Mouse (Mus musculus): ENCODE data around the gene Gm14151. TPM values are rescaled to one million over a fixed set of nuclear protein-coding genes. Genes with fewer than 3 reads are reported as not detected.
"Not testable (repeated sequence)": the region's sequence is repeated elsewhere in the genome, so short reads cannot be mapped to it uniquely, and the experiment has no call there.

The Gm14151 gene
- total RNA-seq (2022): not detected

DNA sequence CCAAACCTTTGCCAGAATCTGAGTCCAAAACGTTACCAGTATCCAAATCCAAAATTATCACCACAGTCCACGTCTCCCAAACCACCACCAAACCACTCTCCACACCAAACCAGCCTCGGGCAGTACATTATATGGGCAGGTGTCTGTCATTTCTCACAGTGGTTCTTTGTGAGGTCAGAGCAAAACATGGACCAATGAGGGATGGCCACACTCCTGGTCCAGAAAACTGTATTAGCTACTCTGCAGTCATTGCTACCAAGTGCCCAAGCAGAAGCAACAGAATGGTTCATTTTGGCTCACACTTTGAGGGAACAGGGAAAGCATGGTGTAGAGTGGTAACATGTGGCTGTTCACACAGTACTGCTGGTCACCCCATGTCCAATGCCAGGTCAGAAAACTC is at the start of gene Gm14151:
Gm14151 (minus strand) TSS at position 101 of the 400 bp plus-strand sequence.
- not testable (repeated sequence) for DNase-seq (ENCODE audit: low spot score in 2 of 2)

- DNase-seq (ENCODE audit: low spot score in 2 of 2): not testable (repeated sequence)
These were observed 5.8 kb upstream of the Gm14151 start, which contains the start of gene Gm14147 for GRCm38 (mm10) chr2:151097945-151098344. Gene Gm14147 (plus strand): TSS chr2:151098245.

GRCm38 (mm10) chr2:151056637-151057036 is 35.5 kb downstream of the Gm14151 start:
- no peak for DNase-seq (ENCODE audit: low spot score in 2 of 2)

GRCm38 (mm10) chr2:151040411-151040810 is 51.7 kb downstream of the Gm14151 start:
- DNase-seq (ENCODE audit: low spot score in 2 of 2): no peak

DNA sequence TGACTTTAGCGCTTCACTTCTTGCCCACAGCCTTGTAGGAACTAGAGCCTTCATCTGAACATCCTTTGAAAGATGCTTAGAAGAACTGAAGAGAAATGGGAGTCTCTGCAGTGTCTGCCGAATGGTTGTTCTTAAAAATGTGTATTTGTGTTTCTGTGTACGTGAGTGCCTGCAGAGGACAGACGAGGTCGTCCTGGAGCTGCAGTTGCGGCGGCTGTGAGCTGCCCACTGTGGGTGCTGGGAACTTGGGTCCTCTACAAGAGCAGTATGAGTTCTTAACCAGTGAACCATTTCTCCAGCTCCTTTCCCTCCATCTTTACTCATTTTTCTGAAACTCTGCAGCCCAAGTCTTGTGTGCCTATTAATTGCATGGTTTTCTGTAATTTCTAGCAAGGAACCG is 52.4 kb downstream of the Gm14151 start:
- DNase-seq (ENCODE audit: low spot score in 2 of 2): no peak

DNA sequence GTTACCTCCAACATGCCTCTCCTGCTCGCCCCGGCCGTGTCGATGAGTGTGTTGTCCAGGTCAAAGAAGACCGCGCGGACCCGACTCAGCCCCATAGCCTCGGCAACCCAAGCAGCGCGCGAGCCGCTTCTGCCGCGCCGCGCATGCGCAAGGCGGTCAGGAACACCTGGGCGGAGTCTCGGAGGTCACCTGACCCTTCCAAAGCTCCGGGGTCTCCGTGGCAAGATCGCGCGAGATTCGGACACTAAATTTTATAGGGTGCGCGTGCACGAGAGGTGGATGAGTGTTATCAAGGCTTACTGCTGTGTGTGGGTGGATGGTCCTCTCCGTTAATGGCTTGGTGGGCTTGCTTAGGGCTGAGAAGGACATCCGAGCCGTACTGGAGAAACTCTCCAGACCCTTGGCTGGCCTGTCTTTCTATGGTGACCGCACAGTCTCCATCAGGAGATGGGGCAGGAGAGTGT is 52.9 kb downstream of the Gm14151 start, which contains the start of the genes Ninl and Nanp:
Ninl (minus strand) TSS at position 151 of the 464 bp plus-strand sequence.
Nanp (minus strand) TSS at position 167 of the 464 bp plus-strand sequence.
- peak; percentile 82 to 93 for DNase-seq (ENCODE audit: low spot score in 2 of 2)

DNA sequence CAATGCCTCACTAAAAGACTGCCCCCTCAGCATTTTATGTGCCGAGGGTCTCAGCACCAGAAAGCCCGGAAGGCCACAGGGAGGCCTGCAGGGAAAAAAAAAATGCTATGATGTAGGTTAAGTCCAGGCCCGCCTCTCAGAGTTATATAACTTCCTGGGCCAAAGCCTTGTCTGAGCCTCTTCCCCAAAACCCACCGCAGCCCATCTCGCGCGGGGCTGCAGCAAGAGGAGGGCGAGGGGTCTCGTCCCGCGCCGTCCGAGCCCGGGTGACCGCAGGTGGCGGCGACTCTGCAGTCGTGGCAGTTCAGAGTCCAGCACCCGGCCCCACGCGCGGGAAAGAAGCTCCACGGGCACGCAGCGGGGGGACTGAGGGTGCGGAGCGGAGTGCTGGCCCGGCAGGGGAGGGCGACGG is 53.3 kb downstream of the Gm14151 start:
- no peak for DNase-seq (ENCODE audit: low spot score in 2 of 2)

GRCm38 (mm10) chr2:151037876-151038552 is 54.1 kb downstream of the Gm14151 start:
- DNase-seq (ENCODE audit: low spot score in 2 of 2): no peak

DNA sequence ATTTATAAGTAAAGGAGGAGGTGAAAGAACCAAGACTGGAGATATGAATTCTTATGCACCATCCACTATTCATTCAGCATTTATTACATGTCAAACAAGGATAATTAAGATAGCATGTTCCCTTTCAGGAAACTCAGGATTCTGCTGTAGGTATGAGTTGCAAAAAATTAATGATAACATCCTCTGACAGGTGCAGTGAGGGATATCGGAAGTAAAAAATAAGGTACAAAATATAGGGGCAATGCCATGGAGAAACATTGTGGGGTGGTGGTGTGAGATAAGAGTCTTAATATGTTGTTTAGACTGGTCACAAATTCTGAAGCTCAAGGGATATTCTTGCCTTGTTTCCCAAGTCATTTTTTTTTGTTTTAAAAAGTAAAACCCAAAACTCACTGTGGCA is 54.9 kb downstream of the Gm14151 start:
- DNase-seq (ENCODE audit: low spot score in 2 of 2): no peak

Other genes starting within 250 kb of the Gm14151 start
- 100 to 1,000 TPM; 309 to 333 (median 321) TPM for gene Abhd12, start 187.6 kb downstream of the Gm14151 start, total RNA-seq (2022)
- 1 to 10 TPM; 1.6 to 2.2 (median 1.9) TPM for gene Gins1, start 186.9 kb downstream of the Gm14151 start, total RNA-seq (2022)
- 10 to 100 TPM in 1 of 4 experiments, 1 to 10 TPM in 3; 5.8 to 10.5 (median 7.6) TPM for gene Ninl, start 53.0 kb downstream of the Gm14151 start, total RNA-seq (2022)
- 10 to 100 TPM; 23.4 to 27.2 (median 26.3) TPM for gene Nanp, start 53.0 kb downstream of the Gm14151 start, total RNA-seq (2022)
- gene Gm14147, start 5.9 kb upstream of the Gm14151 start, total RNA-seq (2022): not detected